Mouse (Mus musculus) hindbrain, embryonic 15.5 days (tissue): Measurements from ENCODE around the gene Acpp. TPM values are rescaled to one million over a fixed set of nuclear protein-coding genes. Genes with fewer than 3 reads are reported as not detected.

Source experiments
- ATAC-seq: fragments of 200-750 bp; cut with Nextera tagmentation; 2 replicates; pipeline ENCODE4 v1.8.0; 2017; ENCODE audit warnings: low read depth, moderate number of reproducible peaks, moderate TSS enrichment; ENCODE audit not compliant: low FRiP score
- H3K27ac ChIP-seq: fragments of 300-500 bp; sonication (generic); replicated peaks from 2 replicates; pipeline ENCODE4 v1.5.1; 2015; ENCODE audit warnings: mild to moderate bottlenecking, inconsistent platforms
- H3K27me3 ChIP-seq: fragments of 300-500 bp; sonication (generic); 2 replicates; pipeline ENCODE4 v1.6.1; 2015; ENCODE audit warnings: control low read depth, inconsistent platforms
- H3K36me3 ChIP-seq: fragments of 300-500 bp; sonication (generic); 2 replicates; pipeline ENCODE4 v1.6.1; 2015; ENCODE audit warnings: control low read depth, inconsistent platforms
- H3K4me1 ChIP-seq: fragments of 300-500 bp; sonication (generic); replicated peaks from 2 replicates; pipeline ENCODE4 v1.6.1; 2015; ENCODE audit warnings: control low read depth, inconsistent platforms
- H3K4me2 ChIP-seq: fragments of 300-500 bp; sonication (generic); 2 replicates; pipeline ENCODE4 v1.6.1; 2015; ENCODE audit warnings: moderate library complexity, mild to moderate bottlenecking, inconsistent platforms
- H3K4me3 ChIP-seq: fragments of 300-500 bp; sonication (generic); 2 replicates; pipeline ENCODE4 v1.5.1; 2015; ENCODE audit warnings: mild to moderate bottlenecking, inconsistent platforms
- H3K9ac ChIP-seq: fragments of 300-500 bp; sonication (generic); 2 replicates; pipeline ENCODE4 v1.6.1; 2015; ENCODE audit warnings: inconsistent platforms
- H3K9me3 ChIP-seq: fragments of 300-500 bp; sonication (generic); 2 replicates; pipeline ENCODE4 v1.6.1; 2016; ENCODE audit warnings: control low read depth, inconsistent platforms
- WGBS: fragments of 180-500 bp; shearing (Covaris S2); methylation state at CpG from one replicate; pipeline ENCODE4 v1.1.7; 2015; 5-methylcytosine and 5-hydroxymethylcytosine counted together
- polyA plus RNA-seq: library from polyadenylated mRNA; unstranded; fragments of >200 nt; fragmentation: Nextera tagmentation; extraction: Ambion mirVana; gene quantifications from 2 replicates; pipeline ENCODE4 v1.2.1, GENCODE M21; 2015

The Acpp gene
- polyA plus RNA-seq, 1 experiment from 2014 or later = 0.18 TPM

- WGBS = under 1% methylated on average over 58 of the region's 60 CpGs
- Histone ChIP-seq H3K27ac (peak within 1 kb of the TSS; percentile 92), H3K4me3 (peak within 1 kb of the TSS; percentile 70), H3K4me2 (peak within 1 kb of the TSS; percentile 89), H3K36me3 (no peaks in the 10 kb centered on the region), H3K27me3 (no peaks in the 10 kb centered on the region), H3K9me3 (no peaks in the 10 kb centered on the region), H3K9ac (peak within 1 kb of the TSS; percentile 77), H3K4me1 (peaks cover 30% of the 10 kb centered on the region)
- peak; percentile 97 for ATAC-seq
Observed at GRCm38 (mm10) chr9:104262823-104263352, 74.7 kb downstream of the Acpp start, which contains the start of gene Dnajc13. TSS of gene Dnajc13 (minus strand) at chr9:104262930.

GRCm38 (mm10) chr9:104262016-104262762 lies 75.4 kb downstream of the Acpp start:
- ATAC-seq = peak; percentile 71
- WGBS = under 1% methylated on average over 46 of the region's 46 CpGs
- Histone ChIP-seq H3K27ac (peak overlapping the region; percentile 92), H3K9me3 (no peaks in the 10 kb centered on the region), H3K4me3 (peak overlapping the region; percentile 70), H3K4me1 (peaks cover 30% of the 10 kb centered on the region), H3K36me3 (no peaks in the 10 kb centered on the region), H3K27me3 (no peaks in the 10 kb centered on the region), H3K9ac (peak overlapping the region; percentile 77), H3K4me2 (peak overlapping the region; percentile 89)

- H3K4me1 ChIP-seq = peaks cover 30% of the 10 kb centered on the region
- no peaks in the 10 kb centered on the region for H3K27me3 ChIP-seq
- peak overlapping the region; percentile 89 for H3K4me2 ChIP-seq
- no peak overlapping the region for H3K4me3 ChIP-seq
- H3K9me3 ChIP-seq = no peaks in the 10 kb centered on the region
- no peaks in the 10 kb centered on the region for H3K36me3 ChIP-seq
- 62% methylated on average over 4 of the region's 4 CpGs for WGBS
- no peak overlapping the region for H3K27ac ChIP-seq
- no peak for ATAC-seq
- no peak overlapping the region for H3K9ac ChIP-seq
Observed at GRCm38 (mm10) chr9:104260306-104260705, 77.2 kb downstream of the Acpp start.

DNA sequence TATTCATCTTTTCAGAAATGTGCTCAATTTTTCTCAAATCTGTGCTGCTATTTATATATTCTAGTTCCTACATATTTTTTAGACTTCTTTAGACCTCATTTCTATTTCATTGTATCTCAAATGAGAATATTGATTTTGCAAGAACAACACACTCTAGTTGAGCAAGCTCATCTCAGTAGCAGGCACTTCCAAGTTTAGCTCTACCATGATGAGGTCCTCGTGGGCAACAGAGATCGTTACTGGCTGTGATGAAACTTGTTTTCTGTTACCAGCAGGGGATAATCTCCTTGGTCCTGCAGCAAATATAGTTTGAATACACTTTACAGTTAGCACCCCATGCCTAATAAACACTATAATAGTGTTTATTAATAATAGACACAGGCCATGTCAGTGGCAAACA lies 81.5 kb downstream of the Acpp start:
- Histone ChIP-seq H3K9ac (no peak overlapping the region), H3K4me1 (peaks cover 19% of the 10 kb centered on the region), H3K9me3 (no peaks in the 10 kb centered on the region), H3K4me3 (no peak overlapping the region), H3K36me3 (no peaks in the 10 kb centered on the region), H3K27me3 (no peaks in the 10 kb centered on the region), H3K4me2 (no peak overlapping the region), H3K27ac (no peak overlapping the region)
- 61% methylated on average over 2 of the region's 2 CpGs for WGBS
- no peak for ATAC-seq

GRCm38 (mm10) chr9:104254408-104255180 lies 83.0 kb downstream of the Acpp start:
- Histone ChIP-seq H3K4me1 (peaks cover 4% of the 10 kb centered on the region), H3K4me3 (no peak overlapping the region), H3K9ac (no peak overlapping the region), H3K27ac (no peak overlapping the region), H3K27me3 (no peaks in the 10 kb centered on the region), H3K9me3 (no peaks in the 10 kb centered on the region), H3K36me3 (no peaks in the 10 kb centered on the region), H3K4me2 (no peak overlapping the region)
- no peak for ATAC-seq
- WGBS = 73% methylated on average over 9 of the region's 9 CpGs

DNA sequence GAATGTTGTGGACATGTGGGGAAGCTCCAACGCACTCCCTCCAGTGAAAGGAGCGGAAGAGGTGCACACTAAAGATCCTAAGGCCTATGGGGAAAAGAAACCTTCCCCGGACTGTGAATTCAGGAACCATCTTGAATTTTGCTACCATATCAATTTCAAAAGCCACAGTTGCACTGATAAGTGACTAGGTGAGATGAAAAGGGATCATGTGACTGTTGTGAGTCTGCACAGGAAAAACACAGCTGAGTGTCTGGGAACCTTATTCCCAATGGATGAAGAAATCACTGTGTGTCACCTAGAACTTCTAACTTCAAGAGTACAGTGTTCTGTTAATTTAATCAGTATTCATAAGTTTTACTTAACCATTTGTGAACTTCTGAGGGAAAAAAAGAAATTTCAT lies 84.9 kb downstream of the Acpp start:
- peaks cover 3% of the 10 kb centered on the region; the same call in 1 of the 2 replicates for H3K4me1 ChIP-seq
- no peaks in the 10 kb centered on the region for H3K27me3 ChIP-seq
- no peaks in the 10 kb centered on the region for H3K36me3 ChIP-seq
- WGBS = 94% methylated on average over 3 of the region's 3 CpGs
- H3K27ac ChIP-seq = no peak overlapping the region
- H3K9ac ChIP-seq = no peak overlapping the region
- H3K4me3 ChIP-seq = no peak overlapping the region
- no peak for ATAC-seq
- H3K4me2 ChIP-seq = no peak overlapping the region
- no peaks in the 10 kb centered on the region for H3K9me3 ChIP-seq

DNA sequence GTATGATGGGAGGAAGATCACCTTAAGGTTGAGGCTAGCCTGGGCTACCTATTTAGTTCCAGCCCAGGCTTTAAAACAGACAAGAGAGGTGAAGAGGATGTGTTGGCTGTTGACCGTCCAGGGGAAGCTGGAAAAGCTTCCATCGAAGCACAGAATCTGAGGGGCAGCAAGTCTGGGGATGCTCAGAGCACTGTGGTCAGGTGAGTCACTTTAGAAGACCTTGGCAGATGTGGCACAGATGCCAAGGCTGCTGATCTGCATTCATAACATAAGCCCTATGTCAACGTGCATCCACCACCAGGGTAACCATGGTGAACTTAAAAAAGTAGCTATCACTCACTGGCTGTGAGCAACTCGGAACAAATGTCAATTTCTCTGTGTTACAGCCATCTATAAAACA lies 85.9 kb downstream of the Acpp start:
- Histone ChIP-seq H3K36me3 (no peaks in the 10 kb centered on the region), H3K4me2 (no peak overlapping the region), H3K27me3 (no peaks in the 10 kb centered on the region), H3K9me3 (no peaks in the 10 kb centered on the region), H3K9ac (no peak overlapping the region), H3K27ac (no peak overlapping the region), H3K4me3 (no peak overlapping the region), H3K4me1 (peaks cover 3% of the 10 kb centered on the region; the same call in 1 of the 2 replicates)
- WGBS = 84% methylated on average over 4 of the region's 4 CpGs
- no peak for ATAC-seq

DNA sequence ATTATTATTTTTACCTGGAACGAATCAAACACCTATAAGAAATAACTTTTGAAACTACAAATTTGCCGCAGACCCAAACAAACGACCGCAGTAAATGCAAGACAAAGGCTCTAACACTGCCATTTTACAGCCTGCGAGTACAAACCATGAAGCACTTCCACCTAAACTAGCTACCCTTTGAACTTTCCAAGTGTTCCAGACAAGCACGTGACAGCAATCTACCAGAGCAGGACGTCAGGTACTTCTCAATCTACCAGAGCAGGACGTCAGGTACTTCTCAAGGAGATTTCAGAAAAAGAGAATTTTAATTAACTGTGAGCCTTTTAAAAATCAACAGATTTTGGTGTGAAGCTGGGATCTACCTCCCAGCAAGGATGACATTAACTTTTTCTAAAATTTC lies 86.4 kb downstream of the Acpp start:
- H3K27me3 ChIP-seq = no peaks in the 10 kb centered on the region
- H3K9ac ChIP-seq = no peak overlapping the region
- no peak for ATAC-seq
- H3K4me1 ChIP-seq = peaks cover 3% of the 10 kb centered on the region; the same call in 1 of the 2 replicates
- no peak overlapping the region for H3K4me2 ChIP-seq
- H3K9me3 ChIP-seq = no peaks in the 10 kb centered on the region
- 85% methylated on average over 8 of the region's 8 CpGs for WGBS
- H3K4me3 ChIP-seq = no peak overlapping the region
- H3K36me3 ChIP-seq = 0 out of 2 replicates have a peak, but pooled peaks cover under 1% of the 10 kb centered on the region
- no peak overlapping the region for H3K27ac ChIP-seq

- 86% methylated on average over 6 of the region's 6 CpGs for WGBS
- Histone ChIP-seq H3K4me2 (no peak overlapping the region), H3K9me3 (no peaks in the 10 kb centered on the region), H3K4me3 (no peak overlapping the region), H3K9ac (no peak overlapping the region), H3K36me3 (peaks cover 6% of the 10 kb centered on the region), H3K4me1 (no peaks in the 10 kb centered on the region; the same call in 1 of the 2 replicates), H3K27me3 (no peaks in the 10 kb centered on the region), H3K27ac (no peak overlapping the region)
- ATAC-seq = no peak
Observed at GRCm38 (mm10) chr9:104247307-104247987, 90.1 kb downstream of the Acpp start.

GRCm38 (mm10) chr9:104243799-104244466 lies 93.6 kb downstream of the Acpp start:
- WGBS = 88% methylated on average over 9 of the region's 9 CpGs
- Histone ChIP-seq H3K4me3 (no peak overlapping the region), H3K4me1 (no peaks in the 10 kb centered on the region), H3K36me3 (peaks cover 6% of the 10 kb centered on the region), H3K9ac (no peak overlapping the region), H3K9me3 (no peaks in the 10 kb centered on the region), H3K27ac (no peak overlapping the region), H3K4me2 (no peak overlapping the region), H3K27me3 (no peaks in the 10 kb centered on the region)
- ATAC-seq = no peak

GRCm38 (mm10) chr9:104240146-104240545 lies 97.4 kb downstream of the Acpp start:
- H3K4me3 ChIP-seq = no peak overlapping the region
- H3K4me2 ChIP-seq = no peak overlapping the region
- H3K4me1 ChIP-seq = no peaks in the 10 kb centered on the region
- WGBS = 81% methylated on average over 7 of the region's 7 CpGs
- no peak for ATAC-seq
- no peak overlapping the region for H3K27ac ChIP-seq
- no peak overlapping the region for H3K9ac ChIP-seq
- no peaks in the 10 kb centered on the region for H3K9me3 ChIP-seq
- peaks cover 13% of the 10 kb centered on the region for H3K36me3 ChIP-seq
- no peaks in the 10 kb centered on the region for H3K27me3 ChIP-seq
